Mouse (Mus musculus): ENCODE measurements around the gene Ublcp1.

DNA sequence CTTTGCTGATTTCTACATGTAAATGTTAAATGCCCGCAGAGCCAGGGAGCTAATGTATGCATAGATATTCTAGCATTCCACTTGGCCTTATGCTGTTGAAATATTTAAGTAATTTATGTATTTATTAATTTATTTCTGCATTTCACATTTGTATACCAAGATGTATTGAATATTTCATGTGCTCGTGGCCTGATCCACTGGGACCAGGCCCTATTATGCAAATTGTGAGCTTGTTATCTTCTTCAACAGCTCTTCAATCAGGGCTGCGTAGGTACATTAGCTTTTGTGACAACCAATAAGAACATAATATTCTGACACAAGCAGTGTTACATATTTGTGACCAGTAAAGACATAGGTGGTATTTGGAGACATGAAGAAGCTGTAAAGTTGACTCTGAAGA, 56.9 kb downstream of the Ublcp1 start:
- TF ChIP-seq ZC3H11A (IDR thresholded peaks at IDR 0.05; ENCODE audit: low read depth, low read length) (no peak), CTCF (conservative IDR thresholded peaks at IDR 0.05 in 1 of 2, IDR thresholded peaks at IDR 0.05 in 1 of 2; ENCODE audit: low read depth in 2 of 2, low read length in 2 of 2) (no peak), MEF2A (IDR thresholded peaks at IDR 0.05; ENCODE audit: borderline replicate concordance, low read depth, low read length) (no peak), POLR2AphosphoS2 (IDR thresholded peaks at IDR 0.05; ENCODE audit: low read depth, low read length) (no peak), POLR2A (IDR thresholded peaks at IDR 0.05; ENCODE audit: low read depth, low read length) (no peak), MAFK (IDR thresholded peaks at IDR 0.05; ENCODE audit: insufficient replicate concordance, low read length) (no peak), JUND (conservative IDR thresholded peaks at IDR 0.05; ENCODE audit: low read depth, low read length) (no peak), HCFC1 (IDR thresholded peaks at IDR 0.05; ENCODE audit: low read depth, low read length) (no peak), CHD2 (IDR thresholded peaks at IDR 0.05; ENCODE audit: low read length) (no peak)

All from CH12.LX (cell line).